Comparison of ENCODE assay signal across 22 mouse cellular contexts in the genomic region with DNA sequence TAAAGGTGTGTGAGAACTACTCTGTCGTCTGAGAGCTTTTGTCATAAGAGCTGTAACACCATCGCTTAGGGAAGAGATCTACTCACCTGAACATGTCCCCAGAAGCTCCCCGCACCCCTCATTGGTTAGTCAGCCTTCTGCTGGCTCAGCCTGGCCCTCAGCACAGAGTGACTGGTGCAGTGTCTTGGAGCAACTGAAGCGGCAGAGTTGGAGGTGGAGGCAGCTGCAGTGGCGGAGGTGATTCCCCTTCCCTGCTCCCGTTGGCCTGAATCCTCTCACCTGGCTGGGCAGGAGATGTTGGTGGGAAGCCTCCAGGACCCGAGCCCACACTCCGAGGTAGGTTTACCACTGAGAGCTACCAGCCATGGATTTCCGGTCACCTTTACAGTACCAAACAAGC. TPM values are rescaled to one million over a fixed set of nuclear protein-coding genes. Genes with fewer than 3 reads are reported as not detected.
DNase-seq lines count a peak whose midpoint lies in the region; ATAC-seq lines count a peak whose summit lies in the region.
"Had no signal": no experiment of that assay in that cellular context is flagged by ENCODE, and none has a peak within 500 bp of the region (broad histone marks: within the 10 kb centered on the region; RNA-seq: fewer than 3 reads in every experiment).

No protein-coding gene starts in this region.

- no peak for ATAC-seq in kidney, embryonic 14.5 days (ENCODE audit: low FRiP score, low TSS enrichment)
- ATAC-seq: forebrain, embryonic 16.5 days had no signal

- H3K4me3 ChIP-seq in kidney, embryonic 14.5 days (ENCODE audit: low read length), result no peak overlapping the region
- H3K4me3 ChIP-seq: embryonic facial prominence, embryonic 15.5 days; left cerebral cortex, adult 2 months; limb, embryonic 10.5 days; midbrain, embryonic 10.5 days had no signal

- H3K4me1 ChIP-seq in kidney, embryonic 14.5 days (ENCODE audit: control insufficient read depth, insufficient read depth, low read length), result 0 out of 2 replicates have a peak, but pooled peaks cover 4% of the 10 kb centered on the region

- no peak overlapping the region for H3K4me2 ChIP-seq in kidney, embryonic 14.5 days (replicated peaks; ENCODE audit: low read depth, low read length)
- H3K4me2 ChIP-seq: embryonic facial prominence, embryonic 15.5 days; hindbrain, embryonic 14.5 days; lung, embryonic 14.5 days had no signal

- no peak overlapping the region for H3K9ac ChIP-seq in kidney, embryonic 14.5 days (ENCODE audit: low read depth, low read length)
- H3K9ac ChIP-seq: embryonic facial prominence, embryonic 15.5 days; hindbrain, embryonic 14.5 days; lung, embryonic 14.5 days had no signal

- no peaks in the 10 kb centered on the region for H3K27me3 ChIP-seq in kidney, embryonic 14.5 days (ENCODE audit: control insufficient read depth, insufficient read depth, low read length)
- H3K27me3 ChIP-seq: embryonic facial prominence, embryonic 15.5 days had no signal

- DNase-seq in gastrocnemius, postnatal 4 days (ENCODE audit: low spot score in 2 of 2), result peak; percentile 4 to 14
- no peak for DNase-seq in gastrocnemius, adult 18-20 months (ENCODE audit: low spot score)
- peak; percentile 3 for DNase-seq in kidney, postnatal 10 days
- DNase-seq in spleen, postnatal 10 days (ENCODE audit: low spot score in 2 of 2), result peak; percentile 1 to 7
- no peak for DNase-seq in spleen, adult 12 weeks (ENCODE audit: low spot score)
- peak; percentile 4 for DNase-seq in testis, postnatal 14 days (ENCODE audit: low spot score)
- DNase-seq: lung, embryonic 14.5 days; right cerebral cortex, postnatal 25 days; thymus, adult 18-20 months had no signal

- no peaks in the 10 kb centered on the region for H3K9me3 ChIP-seq in kidney, embryonic 14.5 days (ENCODE audit: control insufficient read depth, low read length)
- H3K9me3 ChIP-seq: embryonic facial prominence, embryonic 15.5 days; limb, embryonic 10.5 days; midbrain, embryonic 10.5 days had no signal

- no peaks in the 10 kb centered on the region for H3K36me3 ChIP-seq in kidney, embryonic 14.5 days (ENCODE audit: control insufficient read depth, insufficient read depth, low read length)
- H3K36me3 ChIP-seq: embryonic facial prominence, embryonic 15.5 days; limb, embryonic 10.5 days; midbrain, embryonic 10.5 days had no signal

- WGBS in kidney, embryonic 14.5 days, result 89% methylated on average over 9 of the region's 9 CpGs

- no peak overlapping the region for H3K27ac ChIP-seq in kidney, embryonic 14.5 days (ENCODE audit: low read depth, low read length)
- H3K27ac ChIP-seq: embryonic facial prominence, embryonic 15.5 days; hindbrain, embryonic 14.5 days; kidney, postnatal 0 days; left cerebral cortex, adult 2 months; limb, embryonic 10.5 days; macrophage; midbrain, embryonic 10.5 days had no signal

RNA-seq across cellular contexts. Expression of a gene that starts 2.4 kb away (rescaled TPM):
- 10 to 100 TPM; 23.0 to 26.0 TPM for total RNA-seq in gastrocnemius, postnatal 4 days (2021)
- 1 to 10 TPM; 1.5 to 3.3 TPM for total RNA-seq in gastrocnemius, adult 18-20 months (2021)
- polyA plus RNA-seq in kidney, embryonic 14.5 days (2014; fragmentation: Nextera tagmentation; extraction: Ambion mirVana), result 26.3 and 33.8 TPM in 2 replicates
- total RNA-seq: CH12.LX; granulocyte monocyte progenitor cell, adult 5-6 weeks; neutrophil, adult 5-6 weeks had no signal
- polyA plus RNA-seq: macrophage had no signal

RNA-seq across cellular contexts. Expression of a gene that starts 31.9 kb away (rescaled TPM):
- 10 to 100 TPM in 1 of 2 experiments, 1 to 10 TPM in 1; 9.4 to 10.7 TPM for total RNA-seq in gastrocnemius, postnatal 4 days (2021)
- total RNA-seq in gastrocnemius, adult 18-20 months (2021), result 1 to 10 TPM; 1.6 to 2.5 TPM
- 38.1 and 43.3 TPM in 2 replicates for polyA plus RNA-seq in kidney, embryonic 14.5 days (2014; fragmentation: Nextera tagmentation; extraction: Ambion mirVana)

RNA-seq across cellular contexts. Expression of a gene that starts 33.2 kb away (rescaled TPM):
- total RNA-seq in gastrocnemius, postnatal 4 days (2021), result 10 to 100 TPM; 27.5 to 33.0 TPM
- total RNA-seq in gastrocnemius, adult 18-20 months (2021), result 1 to 10 TPM; 1.2 to 1.8 TPM
- polyA plus RNA-seq in kidney, embryonic 14.5 days (2014; fragmentation: Nextera tagmentation; extraction: Ambion mirVana), result 11.0 and 15.6 TPM in 2 replicates
- total RNA-seq: MEL had no signal

RNA-seq across cellular contexts. Expression of a gene that starts 36.7 kb away (rescaled TPM):
- total RNA-seq in gastrocnemius, postnatal 4 days (2021), result 10 to 100 TPM in 1 of 2 experiments, 1 to 10 TPM in 1; 9.2 to 11.3 TPM
- 1 to 10 TPM; 3.8 to 9.1 TPM for total RNA-seq in gastrocnemius, adult 18-20 months (2021)
- polyA plus RNA-seq in kidney, embryonic 14.5 days (2014; fragmentation: Nextera tagmentation; extraction: Ambion mirVana), result 7.8 and 10.4 TPM in 2 replicates
- total RNA-seq: CH12.LX; granulocyte monocyte progenitor cell, adult 5-6 weeks; neutrophil, adult 5-6 weeks had no signal

RNA-seq across cellular contexts. Expression of a gene that starts 54.8 kb away (rescaled TPM):
- total RNA-seq in gastrocnemius, postnatal 4 days (2021), result under 1 TPM; 0.49 to 0.64 TPM
- total RNA-seq in gastrocnemius, adult 18-20 months (2021), result under 1 TPM; 0.16 to 0.17 TPM
- 0.23 TPM in 1 of 2 replicates, not detected in the other for polyA plus RNA-seq in kidney, embryonic 14.5 days (2014; fragmentation: Nextera tagmentation; extraction: Ambion mirVana)
- polyA plus RNA-seq: hindbrain, embryonic 14.5 days had no signal

Comparison
In these comparisons a context has a peak if more than half of its experiments do, and no peak if none do; other contexts are left out.
1. DNase-seq: peak in gastrocnemius, postnatal 4 days (2 of 2), kidney, postnatal 10 days (single experiment), spleen, postnatal 10 days (2 of 2) and testis, postnatal 14 days (single experiment); none in gastrocnemius, adult 18-20 months (single experiment) and spleen, adult 12 weeks (single experiment).
2. RNA of a gene that starts 2.4 kb away (total RNA-seq): 23.0 to 26.0 TPM in gastrocnemius, postnatal 4 days; 1.5 to 3.3 TPM in gastrocnemius, adult 18-20 months; every median in the first group is over 4 times any median in the second.
3. RNA of a gene that starts 33.2 kb away (total RNA-seq): 27.5 to 33.0 TPM in gastrocnemius, postnatal 4 days; 1.2 to 1.8 TPM in gastrocnemius, adult 18-20 months; every median in the first group is over 10 times any median in the second.